Mouse (Mus musculus) thymus, adult 2 months (tissue): ENCODE data around the gene 1700024P04Rik.

Experiments used
- CTCF ChIP-seq: fragments of 200-500 bp; IDR thresholded peaks from 2 replicates; pipeline ENCODE4 v1.5.1; 2012; ENCODE audit warnings: mild to moderate bottlenecking, control low read depth, low read length, moderate library complexity, borderline replicate concordance; ENCODE audit not compliant: control insufficient read depth, poor library complexity, insufficient read depth; ENCODE audit errors: extremely low read depth
- POLR2A ChIP-seq: fragments of 200-500 bp; IDR thresholded peaks from 2 replicates; pipeline ENCODE4 v1.6.1; 2012; ENCODE audit warnings: mild to moderate bottlenecking, low read length, control low read depth, moderate library complexity; ENCODE audit not compliant: control insufficient read depth, poor library complexity, insufficient read depth; ENCODE audit errors: extremely low read depth

DNA sequence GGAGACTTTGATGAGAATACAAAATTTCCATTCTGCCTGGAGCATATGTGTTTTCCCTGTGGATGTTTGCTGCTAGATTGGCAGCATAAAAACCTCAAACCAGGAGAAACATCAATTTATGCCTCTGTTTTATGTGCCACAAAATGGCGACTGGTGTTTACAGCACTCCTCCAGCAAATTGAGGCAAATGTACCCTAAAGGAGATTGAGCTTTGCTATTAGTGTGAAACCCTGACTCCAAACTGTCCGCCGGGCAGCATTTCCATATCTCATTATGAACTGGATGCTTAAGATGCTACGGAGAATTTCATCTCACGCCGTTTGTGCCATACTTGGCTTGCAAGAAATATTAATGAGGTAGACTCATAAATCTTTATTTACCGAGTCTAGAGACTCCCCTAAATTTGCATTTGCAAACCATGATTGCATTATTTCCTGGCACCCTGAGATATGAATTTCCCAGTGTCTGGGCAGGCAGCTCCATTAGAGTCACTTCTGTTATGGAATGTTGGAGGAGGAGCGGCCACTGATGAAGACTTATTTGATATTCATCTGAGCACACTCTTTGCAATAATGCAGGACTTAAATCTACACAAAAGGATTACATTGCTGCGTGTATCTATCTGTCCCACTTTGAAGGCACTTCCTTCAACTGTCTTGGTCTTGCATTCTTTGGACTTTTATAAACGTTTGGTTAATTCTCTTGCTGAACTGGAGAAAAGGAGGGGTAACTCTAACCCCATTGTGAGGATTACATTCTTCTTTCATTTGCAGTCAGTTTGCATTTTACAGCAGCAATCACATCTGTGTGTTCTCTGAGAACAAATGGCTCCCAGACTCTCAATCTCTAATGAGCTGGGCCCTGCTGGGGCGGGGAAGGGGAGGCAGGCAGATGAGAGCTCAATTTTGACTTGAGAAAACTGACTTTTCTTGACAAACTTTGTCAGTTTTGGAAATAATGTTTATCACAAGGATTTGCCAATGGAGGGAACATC is 47.2 kb upstream of the 1700024P04Rik start:
- TF ChIP-seq POLR2A (no peak), CTCF (no peak)
